Mouse (Mus musculus) cortical plate, adult 2 months (tissue): ENCODE data around the gene Rps15a.

Experiments used
- CTCF ChIP-seq: fragments of 200-500 bp; IDR thresholded peaks from 2 replicates; pipeline ENCODE4 v1.5.1; 2011; ENCODE audit warnings: mild to moderate bottlenecking, control low read depth, low read length; ENCODE audit not compliant: insufficient read depth; ENCODE audit errors: extremely low read depth
- POLR2A ChIP-seq: fragments of 200-500 bp; IDR thresholded peaks from 2 replicates; pipeline ENCODE4 v1.6.1; 2011; ENCODE audit warnings: mild to moderate bottlenecking, low read length, control low read depth; ENCODE audit not compliant: insufficient read depth; ENCODE audit errors: extremely low read depth

GRCm38 (mm10) chr7:118156461-118156860 lies 40.5 kb upstream of the Rps15a start:
- TF ChIP-seq CTCF, result no peak
- no peak for TF ChIP-seq POLR2A
